In the genomic region with DNA sequence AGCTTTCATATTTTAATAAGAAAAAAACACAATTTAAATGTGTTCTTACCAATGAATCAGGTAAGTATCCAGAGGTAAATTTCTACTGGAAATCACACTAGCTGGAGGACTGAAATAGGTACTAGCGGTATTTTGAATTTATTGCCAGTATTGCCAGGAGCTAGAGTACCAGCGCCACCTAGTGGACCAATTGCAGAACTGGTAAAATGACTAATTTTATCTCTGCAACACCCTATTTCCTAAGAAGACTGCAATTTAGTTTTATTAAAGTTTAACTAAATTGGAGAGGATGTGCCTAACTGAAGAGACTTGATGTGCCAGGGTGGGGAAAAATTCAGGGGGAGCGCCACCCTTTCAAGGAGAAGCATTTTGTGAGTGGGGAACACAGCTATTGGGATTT, we compare ENCODE assay signal across 9 mouse cellular contexts.
A peak's percentile ranks its signal among the peaks of the same experiment; 100 is the strongest.
DNase-seq lines count a peak whose midpoint lies in the region; ATAC-seq and TF ChIP-seq lines count a peak whose summit lies in the region.
"Had no signal": no experiment of that assay in that cellular context is flagged by ENCODE, and none has a peak within 500 bp of the region (broad histone marks: within the 10 kb centered on the region; RNA-seq: fewer than 3 reads in every experiment).

No protein-coding gene starts in this region.

- no peaks in the 10 kb centered on the region for H3K36me3 ChIP-seq in midbrain, embryonic 11.5 days (ENCODE audit: control insufficient read depth, insufficient read depth, low read length)
- H3K36me3 ChIP-seq: stomach, embryonic 15.5 days had no signal

- H3K9me3 ChIP-seq in midbrain, embryonic 11.5 days (ENCODE audit: control insufficient read depth, low read length): no peaks in the 10 kb centered on the region
- H3K9me3 ChIP-seq: stomach, embryonic 15.5 days had no signal

- no peak overlapping the region for H3K9ac ChIP-seq in midbrain, embryonic 11.5 days (ENCODE audit: low read length)
- H3K9ac ChIP-seq: stomach, embryonic 15.5 days had no signal

- H3K27me3 ChIP-seq in midbrain, embryonic 11.5 days (ENCODE audit: control insufficient read depth, insufficient read depth, low read length): no peaks in the 10 kb centered on the region
- H3K27me3 ChIP-seq: stomach, embryonic 15.5 days had no signal

- peak; percentile 57; the same call in 1 of the 2 replicates for ATAC-seq in midbrain, embryonic 11.5 days (ENCODE audit: low FRiP score)
- ATAC-seq in activated CD4-positive, CD25-positive, alpha-beta regulatory T cell, adult 4 months: no peak

- H3K27ac ChIP-seq in embryonic fibroblast, embryonic 13.5 days (ENCODE audit: insufficient read depth, low read length): no peak overlapping the region
- no peak overlapping the region for H3K27ac ChIP-seq in midbrain, embryonic 11.5 days (ENCODE audit: low read depth, low read length)
- H3K27ac ChIP-seq: stomach, embryonic 15.5 days had no signal

- no peak for TF ChIP-seq POLR2A in embryonic fibroblast, embryonic 13.5 days (IDR thresholded peaks at IDR 0.05; ENCODE audit: low read depth, low read length)

- no peaks in the 10 kb centered on the region for H3K4me1 ChIP-seq in embryonic fibroblast, embryonic 13.5 days (ENCODE audit: control insufficient read depth, insufficient read depth, low read length)
- no peaks in the 10 kb centered on the region for H3K4me1 ChIP-seq in midbrain, embryonic 11.5 days (ENCODE audit: control insufficient read depth, insufficient read depth, low read length)
- H3K4me1 ChIP-seq: stomach, embryonic 15.5 days had no signal

- 6% methylated on average over 3 of the region's 3 CpGs for WGBS in midbrain, embryonic 11.5 days

- peak; percentile 20 to 60 for DNase-seq in cerebellum, adult 18-20 months
- DNase-seq in cerebellum, adult 11-12 months: no peak
- DNase-seq in urinary bladder, postnatal 25 days (ENCODE audit: low spot score): peak; percentile 9
- no peak for DNase-seq in urinary bladder, postnatal 14 days (ENCODE audit: low spot score)
- peak; percentile 38 for DNase-seq in kidney, postnatal 10 days
- peak; percentile 89 for DNase-seq in midbrain, embryonic 11.5 days (ENCODE audit: low spot score, missing footprints)

- no peak overlapping the region for H3K4me2 ChIP-seq in midbrain, embryonic 11.5 days
- H3K4me2 ChIP-seq: stomach, embryonic 15.5 days had no signal

- TF ChIP-seq CTCF in embryonic fibroblast, embryonic 13.5 days (IDR thresholded peaks at IDR 0.05; ENCODE audit: borderline replicate concordance, insufficient read depth, low read length): 0 out of 2 replicates have a peak, but pooled peaks have one; percentile 13

- no peak overlapping the region for H3K4me3 ChIP-seq in embryonic fibroblast, embryonic 13.5 days (ENCODE audit: insufficient read depth, low read length)
- H3K4me3 ChIP-seq in midbrain, embryonic 11.5 days (ENCODE audit: low read depth, low read length): no peak overlapping the region
- H3K4me3 ChIP-seq: stomach, embryonic 15.5 days had no signal

Comparison
In these comparisons a context has a peak if more than half of its experiments do, and no peak if none do; other contexts are left out.
1. DNase-seq: peak in cerebellum, adult 18-20 months (2 of 2), urinary bladder, postnatal 25 days (single experiment), kidney, postnatal 10 days (single experiment) and midbrain, embryonic 11.5 days (single experiment); none in cerebellum, adult 11-12 months (single experiment) and urinary bladder, postnatal 14 days (single experiment).